Mouse (Mus musculus) CD4-positive naive resting alpha-beta T cell, adult 57 days (primary cell): ENCODE measurements around the gene AI987944. TPM values are rescaled to one million over a fixed set of nuclear protein-coding genes. Genes with fewer than 3 reads are reported as not detected.

Experiments
- total RNA-seq: library from RNA; stranded (reverse); gene quantifications from one replicate; pipeline ENCODE4 v1.2.4, GENCODE M21; 2023

AI987944 gene
- total RNA-seq, result 10.7 TPM

DNA sequence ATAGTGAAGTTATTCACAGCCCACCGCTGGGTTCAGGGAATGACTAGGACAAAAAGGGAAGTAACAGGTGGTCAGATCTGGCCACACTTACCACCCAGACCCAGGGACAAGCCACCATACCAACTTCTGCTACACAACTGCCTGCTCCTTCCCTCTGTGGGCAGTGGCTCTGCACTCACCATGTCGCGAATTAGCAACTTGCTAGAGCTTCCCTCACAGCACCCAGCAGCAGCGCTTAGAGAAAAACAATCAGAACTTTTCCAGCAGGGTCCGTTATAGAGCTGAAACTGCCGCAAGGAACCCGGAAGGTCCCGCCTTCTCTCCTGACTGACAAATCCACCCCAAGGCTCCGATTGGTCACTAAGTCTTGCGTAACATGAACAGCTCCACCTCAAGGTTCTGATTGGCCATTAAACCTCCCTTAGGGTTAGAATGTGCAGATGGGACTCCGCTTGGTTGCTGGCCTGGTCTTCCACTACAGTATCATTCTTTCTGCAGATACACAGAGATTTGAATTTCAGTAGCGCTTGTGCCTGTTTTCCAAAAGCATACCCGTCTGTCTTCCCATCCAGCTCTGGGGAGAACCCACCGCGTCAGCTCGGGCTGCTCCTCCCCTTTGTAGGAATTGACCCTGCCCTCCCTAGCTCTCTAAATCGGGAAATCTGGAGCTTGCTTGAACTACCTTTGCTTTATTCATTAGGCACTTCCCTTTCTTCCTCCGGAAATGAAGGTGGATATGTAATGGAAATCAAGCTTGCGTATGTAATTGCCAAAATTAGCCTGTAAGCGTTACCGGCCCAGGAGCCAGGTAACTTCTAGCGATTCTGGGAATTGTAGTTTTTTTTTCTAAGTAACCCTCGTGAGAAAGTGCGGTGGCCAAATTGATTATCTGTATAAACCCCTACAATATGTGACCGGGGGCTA, at the start of gene AI987944:
Gene AI987944, minus strand, starts transcription at position 332 of the 924 bp plus-strand sequence.

Other genes starting within 250 kb of the AI987944 start
- not detected for gene Gm5592, start 239.5 kb downstream of the AI987944 start, total RNA-seq
- gene Vmn2r57, start 55.3 kb upstream of the AI987944 start, total RNA-seq, result not detected
- gene Gm20449, start 106.0 kb upstream of the AI987944 start, total RNA-seq, result 0.44 TPM
- gene AW146154, start 106.5 kb upstream of the AI987944 start, total RNA-seq, result 8.5 TPM
- not detected for gene Gm6871, start 180.3 kb upstream of the AI987944 start, total RNA-seq
- gene 2610021A01Rik, start 205.9 kb upstream of the AI987944 start, total RNA-seq, result 47.5 TPM
- gene Zfp788, start 239.8 kb upstream of the AI987944 start, total RNA-seq, result 14.8 TPM